Mouse (Mus musculus) myocyte (in vitro differentiated cells): Measurements from ENCODE around the gene Ism2. TPM values are rescaled to one million over a fixed set of nuclear protein-coding genes. Genes with fewer than 3 reads are reported as not detected.

ENCODE experiments used
- H3K27me3 ChIP-seq: one replicate; pipeline ENCODE4 v1.6.1; 2011; ENCODE audit not compliant: control insufficient read depth, insufficient read depth, insufficient read length
- H3K36me3 ChIP-seq: one replicate; pipeline ENCODE4 v1.6.1; 2011; ENCODE audit not compliant: control insufficient read depth, insufficient read depth
- H3K4me2 ChIP-seq: one replicate; pipeline ENCODE4 v1.6.1; 2011; ENCODE audit warnings: low read depth, control low read depth
- H3K4me3 ChIP-seq: one replicate; pipeline ENCODE4 v1.5.1; 2011; ENCODE audit warnings: mild to moderate bottlenecking, control low read depth, moderate library complexity
- H3K79me2 ChIP-seq: one replicate; pipeline ENCODE4 v1.6.1; 2011; ENCODE audit not compliant: control insufficient read depth, insufficient read depth
- H3ac ChIP-seq: one replicate; pipeline ENCODE4 v1.6.1; 2011; ENCODE audit not compliant: control insufficient read depth, insufficient read length
- CEBPB ChIP-seq: IDR thresholded peaks from 2 replicates; pipeline ENCODE4 v1.6.1; 2011; ENCODE audit warnings: mild to moderate bottlenecking, moderate library complexity; ENCODE audit not compliant: poor library complexity, insufficient read depth, severe bottlenecking
- E2F4 ChIP-seq: IDR thresholded peaks from one replicate; pipeline ENCODE4 v1.6.1; 2011; ENCODE audit warnings: mild to moderate bottlenecking, control low read depth, moderate library complexity; ENCODE audit not compliant: insufficient read depth
- MAX ChIP-seq: IDR thresholded peaks from one replicate; pipeline ENCODE4 v1.6.1; 2011; ENCODE audit warnings: low read depth, mild to moderate bottlenecking, control low read depth
- MYOD1 ChIP-seq, 3 experiments: IDR thresholded peaks; one replicate each; pipeline ENCODE4 v1.6.1; 2011; ENCODE audit warnings: control low read depth in 2 of 3, low read depth in 2 of 3, mild to moderate bottlenecking in 2 of 3, moderate library complexity in 1 of 3; ENCODE audit not compliant: insufficient read length in 2 of 3, control insufficient read depth in 1 of 3
- MYOG ChIP-seq, 3 experiments: IDR thresholded peaks; one replicate each; pipeline ENCODE4 v1.6.1; 2011; ENCODE audit warnings: control low read depth in 2 of 3, low read depth in 2 of 3, mild to moderate bottlenecking in 2 of 3; ENCODE audit not compliant: insufficient read length in 2 of 3, control insufficient read depth in 1 of 3, insufficient read depth in 1 of 3
- POLR2A ChIP-seq: IDR thresholded peaks from one replicate; pipeline ENCODE4 v1.6.1; 2011; ENCODE audit warnings: low read depth, mild to moderate bottlenecking, control low read depth, moderate library complexity; ENCODE audit not compliant: insufficient read length
- POLR2AphosphoS2 ChIP-seq: IDR thresholded peaks from one replicate; pipeline ENCODE4 v1.6.1; 2011; ENCODE audit warnings: low read depth, control low read depth; ENCODE audit not compliant: insufficient read length
- REST ChIP-seq: IDR thresholded peaks from one replicate; pipeline ENCODE4 v1.6.1; 2011; ENCODE audit warnings: mild to moderate bottlenecking, control low read depth, moderate library complexity; ENCODE audit not compliant: insufficient read depth, insufficient read length
- SRF ChIP-seq: IDR thresholded peaks from one replicate; pipeline ENCODE4 v1.6.1; 2011; ENCODE audit warnings: low read depth; ENCODE audit not compliant: control insufficient read depth, insufficient read length
- TCF12 ChIP-seq: IDR thresholded peaks from one replicate; pipeline ENCODE4 v1.6.1; 2011; ENCODE audit warnings: mild to moderate bottlenecking, control low read depth; ENCODE audit not compliant: poor library complexity, insufficient read depth, severe bottlenecking
- TCF3 ChIP-seq: IDR thresholded peaks from one replicate; pipeline ENCODE4 v1.6.1; 2011; ENCODE audit warnings: low read depth, control low read depth; ENCODE audit not compliant: insufficient read length
- USF1 ChIP-seq: IDR thresholded peaks from one replicate; pipeline ENCODE4 v1.6.1; 2011; ENCODE audit warnings: low read depth, mild to moderate bottlenecking, control low read depth, moderate library complexity
- polyA plus RNA-seq: library from polyadenylated mRNA; unstranded; fragments of >200 nt; fragmentation: generic; extraction: Trizol; gene quantifications from one replicate; pipeline ENCODE4 v1.2.1, GENCODE M21; 2012; ENCODE audit warnings: missing spikeins

The Ism2 gene
- polyA plus RNA-seq, 1 experiment: 0.12 TPM

DNA sequence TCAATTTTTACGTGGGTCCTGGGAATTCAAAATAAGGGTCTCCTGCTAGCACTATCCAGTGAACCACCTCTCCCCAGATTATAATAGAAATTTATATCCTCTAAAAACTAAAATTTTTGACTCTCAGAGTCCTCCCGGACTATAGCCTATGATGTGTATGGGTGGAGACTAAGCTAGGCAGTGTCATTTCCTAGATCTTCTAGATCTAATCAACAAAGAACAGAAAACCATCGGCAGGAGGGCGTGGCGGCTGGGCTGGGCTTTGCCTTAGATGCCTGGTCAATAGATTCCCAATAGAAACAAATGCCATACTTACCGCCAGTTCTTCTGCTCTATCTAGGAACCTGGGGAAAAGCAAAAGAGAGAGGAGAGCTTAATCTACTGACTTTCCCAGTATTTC, 49.3 kb downstream of the Ism2 start:
- TF ChIP-seq MYOD1 (IDR thresholded peaks at IDR 0.05; ENCODE audit: control insufficient read depth in 1 of 3, insufficient read length in 2 of 3, low read depth in 2 of 3): no peak
- no peak for TF ChIP-seq TCF3
- TF ChIP-seq POLR2A: no peak
- TF ChIP-seq TCF12: no peak
- TF ChIP-seq REST: no peak
- no peak for TF ChIP-seq MYOG (IDR thresholded peaks at IDR 0.05; ENCODE audit: control insufficient read depth in 1 of 3, insufficient read depth in 1 of 3, insufficient read length in 2 of 3, low read depth in 2 of 3)
- no peak for TF ChIP-seq USF1
- TF ChIP-seq CEBPB: no peak
- TF ChIP-seq MAX: no peak
- H3K4me3 ChIP-seq: no peak overlapping the region
- peaks cover 60% of the 10 kb centered on the region for H3K36me3 ChIP-seq
- H3K4me2 ChIP-seq: no peak overlapping the region
- no peak overlapping the region for H3ac ChIP-seq
- H3K79me2 ChIP-seq: no peaks in the 10 kb centered on the region
- H3K27me3 ChIP-seq: no peaks in the 10 kb centered on the region

DNA sequence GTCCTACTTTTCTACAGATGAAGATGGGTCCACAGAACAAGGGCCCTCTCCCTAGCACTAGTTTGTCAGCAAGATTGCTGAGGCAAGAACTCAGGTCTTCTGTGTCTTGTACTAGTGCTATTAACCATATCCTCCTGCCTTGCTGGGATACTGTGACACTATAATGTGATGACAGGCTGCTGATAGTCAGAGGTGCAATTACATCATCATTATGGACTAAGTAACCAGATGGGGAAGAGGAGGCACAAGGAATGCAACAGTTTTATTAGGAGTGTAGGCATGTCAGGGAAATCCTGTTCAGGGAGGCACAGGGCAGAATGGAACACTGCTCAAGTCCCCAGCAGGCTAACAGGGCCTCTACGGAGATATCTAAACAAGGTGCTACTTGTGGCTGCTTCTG, 60.9 kb downstream of the Ism2 start, which contains the start of gene Noxred1:
Gene Noxred1 (minus strand): TSS at position 101 of the 400 bp plus-strand sequence.
- Histone ChIP-seq H3ac (no peak within 1 kb of the TSS), H3K4me2 (no peak within 1 kb of the TSS), H3K36me3 (peaks cover 22% of the 10 kb centered on the region), H3K79me2 (no peaks in the 10 kb centered on the region), H3K27me3 (no peaks in the 10 kb centered on the region), H3K4me3 (no peak within 1 kb of the TSS)
- TF ChIP-seq USF1: no peak
- no peak for TF ChIP-seq MYOD1 (IDR thresholded peaks at IDR 0.05; ENCODE audit: control insufficient read depth in 1 of 3, insufficient read length in 2 of 3, low read depth in 2 of 3)
- TF ChIP-seq MAX: no peak
- TF ChIP-seq MYOG (IDR thresholded peaks at IDR 0.05; ENCODE audit: control insufficient read depth in 1 of 3, insufficient read depth in 1 of 3, insufficient read length in 2 of 3, low read depth in 2 of 3): no peak
- TF ChIP-seq E2F4: no peak
- TF ChIP-seq POLR2AphosphoS2: no peak
- no peak for TF ChIP-seq CEBPB
- no peak for TF ChIP-seq TCF3
- TF ChIP-seq SRF: no peak
- TF ChIP-seq POLR2A: no peak
- TF ChIP-seq REST: no peak
- TF ChIP-seq TCF12: no peak

DNA sequence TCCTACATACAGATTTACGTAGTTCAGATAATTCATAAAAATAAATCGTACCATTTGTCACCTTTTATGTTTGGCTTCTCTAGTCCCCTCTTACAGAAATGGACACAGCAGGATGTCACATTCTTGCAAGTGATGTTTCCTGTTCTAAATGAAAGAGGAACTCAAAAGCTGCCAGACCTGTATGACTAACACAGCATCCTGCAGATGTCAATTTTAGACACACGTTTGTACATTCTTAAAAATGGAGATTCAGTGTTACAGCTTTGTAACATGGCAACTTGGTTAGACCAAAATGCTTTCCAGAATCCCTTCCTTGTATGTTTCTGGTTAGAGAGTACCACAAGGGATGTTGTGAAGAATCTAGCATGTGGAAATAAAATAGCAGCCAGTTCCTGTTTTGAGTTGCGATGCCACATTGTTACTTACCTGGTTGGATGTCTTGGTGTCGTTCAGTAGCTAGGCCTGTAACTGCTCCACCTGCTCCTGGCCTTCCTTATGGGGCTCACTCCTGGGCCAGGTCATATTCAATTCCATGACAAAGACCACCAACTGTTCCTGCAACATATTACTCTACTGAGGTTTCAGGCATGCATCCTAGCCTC, 62.5 kb downstream of the Ism2 start:
- TF ChIP-seq TCF3: no peak
- no peak for TF ChIP-seq REST
- TF ChIP-seq MYOD1 (IDR thresholded peaks at IDR 0.05; ENCODE audit: control insufficient read depth in 1 of 3, insufficient read length in 2 of 3, low read depth in 2 of 3): no peak
- no peak for TF ChIP-seq CEBPB
- no peak for TF ChIP-seq TCF12
- no peak for TF ChIP-seq MYOG (IDR thresholded peaks at IDR 0.05; ENCODE audit: control insufficient read depth in 1 of 3, insufficient read depth in 1 of 3, insufficient read length in 2 of 3, low read depth in 2 of 3)
- no peak for TF ChIP-seq POLR2A
- no peak for TF ChIP-seq POLR2AphosphoS2
- no peak for TF ChIP-seq SRF
- TF ChIP-seq MAX: no peak
- no peak for TF ChIP-seq USF1
- no peak for TF ChIP-seq E2F4
- no peak overlapping the region for H3ac ChIP-seq
- H3K27me3 ChIP-seq: no peaks in the 10 kb centered on the region

DNA sequence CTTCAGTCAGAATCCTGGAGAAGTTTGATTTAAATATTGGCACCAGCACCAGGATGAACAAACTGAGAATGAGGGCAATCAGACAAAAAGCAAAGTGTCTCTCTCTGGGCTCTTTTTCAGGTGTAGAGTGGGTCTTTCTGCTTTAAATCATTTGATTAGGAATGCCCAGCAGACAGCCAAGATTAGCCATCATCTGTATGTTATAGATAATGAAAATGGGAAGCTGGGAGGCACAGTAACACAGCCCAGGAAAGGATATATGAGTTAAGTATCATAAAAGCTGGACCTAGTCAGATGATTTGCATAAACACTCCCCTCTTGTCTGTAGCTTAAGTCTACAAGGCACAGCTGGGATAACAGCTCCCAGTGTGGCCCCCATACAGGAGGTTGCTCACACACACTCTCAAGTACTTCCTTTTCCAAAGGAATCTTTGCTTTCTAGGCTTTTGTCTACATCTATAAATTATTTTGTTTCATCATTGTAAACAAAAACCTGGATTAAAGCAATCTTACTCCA, 69.1 kb downstream of the Ism2 start:
- Histone ChIP-seq H3K27me3 (no peaks in the 10 kb centered on the region), H3ac (no peak overlapping the region), H3K4me2 (no peak overlapping the region), H3K36me3 (no peaks in the 10 kb centered on the region), H3K79me2 (no peaks in the 10 kb centered on the region), H3K4me3 (no peak overlapping the region)
- no peak for TF ChIP-seq TCF3
- no peak for TF ChIP-seq POLR2AphosphoS2
- TF ChIP-seq TCF12: no peak
- no peak for TF ChIP-seq CEBPB
- TF ChIP-seq USF1: no peak

More for the DNA sequence above, 62.5 kb downstream of the Ism2 start:
- H3K4me3 ChIP-seq: no peak overlapping the region
- no peak overlapping the region for H3K4me2 ChIP-seq
- peaks cover 10% of the 10 kb centered on the region for H3K36me3 ChIP-seq
- no peaks in the 10 kb centered on the region for H3K79me2 ChIP-seq

GRCm38 (mm10) chr12:87229633-87230032, 69.9 kb downstream of the Ism2 start:
- Histone ChIP-seq H3K79me2 (no peaks in the 10 kb centered on the region), H3K4me3 (no peak overlapping the region), H3ac (no peak overlapping the region), H3K36me3 (no peaks in the 10 kb centered on the region), H3K27me3 (no peaks in the 10 kb centered on the region), H3K4me2 (no peak overlapping the region)
- TF ChIP-seq MAX: no peak
- TF ChIP-seq TCF3: no peak
- no peak for TF ChIP-seq TCF12
- TF ChIP-seq CEBPB: no peak
- TF ChIP-seq REST: no peak
- no peak for TF ChIP-seq MYOG (IDR thresholded peaks at IDR 0.05; ENCODE audit: control insufficient read depth in 1 of 3, insufficient read depth in 1 of 3, insufficient read length in 2 of 3, low read depth in 2 of 3)
- TF ChIP-seq MYOD1 (IDR thresholded peaks at IDR 0.05; ENCODE audit: control insufficient read depth in 1 of 3, insufficient read length in 2 of 3, low read depth in 2 of 3): no peak
- TF ChIP-seq POLR2AphosphoS2: no peak
- TF ChIP-seq POLR2A: no peak
- TF ChIP-seq E2F4: no peak
- TF ChIP-seq USF1: no peak
- no peak for TF ChIP-seq SRF
